ENCODE assay signal across 25 mouse cellular contexts in genomic region chr8:58291487-58291886, GRCm38 (mm10).
DNase-seq lines count a peak whose midpoint lies in the region; ATAC-seq and TF ChIP-seq lines count a peak whose summit lies in the region.
"Had no signal": no experiment of that assay in that cellular context is flagged by ENCODE, and none has a peak within 500 bp of the region (broad histone marks: within the 10 kb centered on the region; RNA-seq: fewer than 3 reads in every experiment).

No protein-coding gene starts in this region.

- ATAC-seq in embryonic facial prominence, embryonic 11.5 days (replicated peaks; ENCODE audit: insufficient number of reproducible peaks, low FRiP score, low TSS enrichment, low read depth): no peak
- ATAC-seq in forebrain, embryonic 13.5 days: no peak
- ATAC-seq: CD4-positive, CD25-positive, alpha-beta regulatory T cell, adult 4 months; forebrain, postnatal 0 days; hindbrain, postnatal 0 days; intestine, embryonic 16.5 days; Patski had no signal

- intact Hi-C loops in left cerebral cortex, postnatal 4 days (cut with DNase I): no loop called here

- no peak for TF ChIP-seq CTCF in brain, embryonic 14.5 days (IDR thresholded peaks at IDR 0.05; ENCODE audit: borderline replicate concordance, extremely low read depth, insufficient read depth, insufficient read length)

- no peaks in the 10 kb centered on the region for H3K27me3 ChIP-seq in embryonic facial prominence, embryonic 11.5 days (ENCODE audit: control insufficient read depth, insufficient read depth, low read length)
- no peaks in the 10 kb centered on the region for H3K27me3 ChIP-seq in embryonic facial prominence, embryonic 10.5 days (replicated peaks; ENCODE audit: low read depth, poor library complexity, severe bottlenecking)
- H3K27me3 ChIP-seq in forebrain, embryonic 13.5 days: no peaks in the 10 kb centered on the region
- no peaks in the 10 kb centered on the region for H3K27me3 ChIP-seq in limb, embryonic 10.5 days (ENCODE audit: low read depth, poor library complexity, severe bottlenecking)
- H3K27me3 ChIP-seq: heart, embryonic 13.5 days; Patski had no signal

- H3K36me3 ChIP-seq in embryonic facial prominence, embryonic 11.5 days (replicated peaks; ENCODE audit: control insufficient read depth, insufficient read depth, low read depth, low read length): no peaks in the 10 kb centered on the region
- H3K36me3 ChIP-seq in embryonic facial prominence, embryonic 10.5 days (replicated peaks): no peaks in the 10 kb centered on the region
- H3K36me3 ChIP-seq in forebrain, embryonic 13.5 days (ENCODE audit: poor library complexity, severe bottlenecking): no peaks in the 10 kb centered on the region
- no peaks in the 10 kb centered on the region for H3K36me3 ChIP-seq in limb, embryonic 10.5 days
- H3K36me3 ChIP-seq: forebrain, embryonic 10.5 days; heart, embryonic 13.5 days had no signal

- H3K4me2 ChIP-seq in embryonic facial prominence, embryonic 11.5 days (ENCODE audit: low read depth, low read length): no peak overlapping the region
- no peak overlapping the region for H3K4me2 ChIP-seq in forebrain, embryonic 13.5 days
- H3K4me2 ChIP-seq: heart, embryonic 13.5 days had no signal

- peak; percentile 6 for DNase-seq in embryonic facial prominence, embryonic 11.5 days (ENCODE audit: low spot score)
- DNase-seq in embryonic facial prominence, embryonic 10.5 days (ENCODE audit: low spot score): no peak
- peak; percentile 18 to 21 for DNase-seq in left cerebral cortex, adult 9 months (ENCODE audit: low spot score in 2 of 2)
- DNase-seq in left cerebral cortex, postnatal 4 days: no peak
- peak; percentile 14 for DNase-seq in brain, embryonic 14.5 days (ENCODE audit: low read depth)
- DNase-seq in retina, embryonic 14.5 days (ENCODE audit: low spot score): peak; percentile 36
- no peak for DNase-seq in limb, embryonic 10.5 days (ENCODE audit: low spot score)
- DNase-seq: adrenal gland, postnatal 36 days; cerebellum, adult 18-20 months; embryo, embryonic 11 days; forebrain, postnatal 0 days; heart, adult 11 months; heart, postnatal 14 days; kidney, adult 9 months; kidney, postnatal 14 days; lung, postnatal 4 days; midbrain, embryonic 14.5 days; thymus, postnatal 14 days had no signal

- H3K9me3 ChIP-seq in embryonic facial prominence, embryonic 11.5 days (replicated peaks; ENCODE audit: control insufficient read depth, low read length): no peaks in the 10 kb centered on the region
- H3K9me3 ChIP-seq in embryonic facial prominence, embryonic 10.5 days: no peaks in the 10 kb centered on the region
- no peaks in the 10 kb centered on the region for H3K9me3 ChIP-seq in forebrain, embryonic 13.5 days (replicated peaks)
- no peaks in the 10 kb centered on the region for H3K9me3 ChIP-seq in limb, embryonic 10.5 days (replicated peaks)
- H3K9me3 ChIP-seq: forebrain, embryonic 10.5 days; heart, embryonic 13.5 days had no signal

- H3K4me1 ChIP-seq in embryonic facial prominence, embryonic 11.5 days (ENCODE audit: control insufficient read depth, insufficient read depth, low read length): no peaks in the 10 kb centered on the region
- no peaks in the 10 kb centered on the region for H3K4me1 ChIP-seq in embryonic facial prominence, embryonic 10.5 days
- no peaks in the 10 kb centered on the region for H3K4me1 ChIP-seq in forebrain, embryonic 13.5 days
- no peaks in the 10 kb centered on the region for H3K4me1 ChIP-seq in limb, embryonic 10.5 days
- H3K4me1 ChIP-seq: forebrain, embryonic 10.5 days had no signal

- no peak overlapping the region for H3K9ac ChIP-seq in embryonic facial prominence, embryonic 11.5 days (replicated peaks; ENCODE audit: low read length)
- no peak overlapping the region for H3K9ac ChIP-seq in forebrain, embryonic 13.5 days
- H3K9ac ChIP-seq: forebrain, postnatal 0 days; heart, embryonic 13.5 days had no signal

- no peak for TF ChIP-seq POLR2A in brain, embryonic 14.5 days (IDR thresholded peaks at IDR 0.05; ENCODE audit: borderline replicate concordance, extremely low read depth, insufficient read depth, insufficient read length, poor library complexity, severe bottlenecking)

- no peak overlapping the region for H3K4me3 ChIP-seq in embryonic facial prominence, embryonic 11.5 days (ENCODE audit: low read depth, low read length)
- no peak overlapping the region for H3K4me3 ChIP-seq in embryonic facial prominence, embryonic 10.5 days
- H3K4me3 ChIP-seq in forebrain, embryonic 13.5 days: no peak overlapping the region
- H3K4me3 ChIP-seq in limb, embryonic 10.5 days: no peak overlapping the region
- H3K4me3 ChIP-seq: forebrain, embryonic 10.5 days; heart, embryonic 13.5 days had no signal

- WGBS in embryonic facial prominence, embryonic 11.5 days: 52% methylated on average over 4 of the region's 4 CpGs
- 66% methylated on average over 4 of the region's 4 CpGs for WGBS in embryonic facial prominence, embryonic 10.5 days
- WGBS in forebrain, embryonic 13.5 days: 41% methylated on average over 4 of the region's 4 CpGs
- WGBS in limb, embryonic 10.5 days: 89% methylated on average over 4 of the region's 4 CpGs

- H3K27ac ChIP-seq in embryonic facial prominence, embryonic 11.5 days (replicated peaks; ENCODE audit: low read depth, low read length): no peak overlapping the region
- no peak overlapping the region for H3K27ac ChIP-seq in embryonic facial prominence, embryonic 10.5 days (replicated peaks)
- no peak overlapping the region for H3K27ac ChIP-seq in forebrain, embryonic 13.5 days
- H3K27ac ChIP-seq in limb, embryonic 10.5 days: no peak overlapping the region
- H3K27ac ChIP-seq: forebrain, embryonic 10.5 days; heart, embryonic 13.5 days; hindbrain, postnatal 0 days had no signal

Comparison
In these comparisons a context has a peak if more than half of its experiments do, and no peak if none do; other contexts are left out.
1. DNase-seq: peak in embryonic facial prominence, embryonic 11.5 days (single experiment), left cerebral cortex, adult 9 months (2 of 2), brain, embryonic 14.5 days (single experiment) and retina, embryonic 14.5 days (single experiment); none in embryonic facial prominence, embryonic 10.5 days (single experiment), left cerebral cortex, postnatal 4 days (single experiment) and limb, embryonic 10.5 days (single experiment).